Mouse (Mus musculus): ENCODE measurements around the gene Dvl2. TPM values are rescaled to one million over a fixed set of nuclear protein-coding genes. Genes with fewer than 3 reads are reported as not detected.

The Dvl2 gene
- total RNA-seq, 2 experiments from 2014 or later, result 27.3 to 30.0 TPM

DNA sequence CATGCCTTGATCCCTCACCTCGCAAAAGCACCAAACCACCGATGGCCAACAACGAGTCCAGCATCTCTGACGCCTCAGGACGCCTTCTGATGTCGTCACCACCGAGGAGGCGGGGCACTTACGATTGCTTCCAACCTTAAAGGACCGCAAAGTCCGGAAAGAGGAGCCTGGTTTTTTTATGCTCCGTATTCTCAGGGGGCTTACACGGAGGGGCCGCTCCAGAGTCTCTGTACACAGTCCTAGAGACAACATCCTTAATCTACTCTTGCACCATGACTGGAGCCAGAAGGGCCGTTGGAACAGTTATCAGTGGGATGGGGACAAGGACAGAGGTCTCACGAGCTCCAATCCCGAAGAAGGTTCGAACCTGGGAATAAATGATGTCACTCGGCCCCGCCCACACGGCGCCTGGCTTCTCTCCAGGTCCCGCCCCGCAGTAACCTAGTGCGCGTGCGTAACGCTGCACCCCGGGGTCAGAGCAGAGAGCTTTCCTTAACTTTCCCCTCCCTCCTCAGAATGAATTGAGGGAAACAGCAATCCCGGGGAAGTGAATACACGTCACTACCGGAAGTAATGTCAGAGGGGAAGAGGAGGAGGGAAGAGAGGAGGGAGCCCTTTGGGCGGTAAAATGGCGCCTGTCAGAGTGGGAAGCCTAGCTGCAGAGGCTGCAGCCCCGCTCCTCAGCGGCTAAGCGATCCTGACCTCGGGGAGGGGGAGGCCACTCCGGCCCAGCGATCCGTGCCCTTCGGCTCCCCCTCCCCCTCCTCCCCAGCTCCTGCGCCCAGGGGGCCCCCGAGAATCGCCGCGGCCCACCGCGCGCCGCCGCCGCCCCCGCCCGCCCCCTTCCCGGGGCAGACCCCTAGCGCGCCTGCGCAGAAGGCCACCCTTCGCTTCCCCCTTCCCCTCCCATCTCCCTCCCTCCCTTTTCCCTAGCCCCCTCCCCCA, 19.9 kb upstream of the Dvl2 start:
- intact Hi-C loops (cut with DNase I), result no loop called here

DNA sequence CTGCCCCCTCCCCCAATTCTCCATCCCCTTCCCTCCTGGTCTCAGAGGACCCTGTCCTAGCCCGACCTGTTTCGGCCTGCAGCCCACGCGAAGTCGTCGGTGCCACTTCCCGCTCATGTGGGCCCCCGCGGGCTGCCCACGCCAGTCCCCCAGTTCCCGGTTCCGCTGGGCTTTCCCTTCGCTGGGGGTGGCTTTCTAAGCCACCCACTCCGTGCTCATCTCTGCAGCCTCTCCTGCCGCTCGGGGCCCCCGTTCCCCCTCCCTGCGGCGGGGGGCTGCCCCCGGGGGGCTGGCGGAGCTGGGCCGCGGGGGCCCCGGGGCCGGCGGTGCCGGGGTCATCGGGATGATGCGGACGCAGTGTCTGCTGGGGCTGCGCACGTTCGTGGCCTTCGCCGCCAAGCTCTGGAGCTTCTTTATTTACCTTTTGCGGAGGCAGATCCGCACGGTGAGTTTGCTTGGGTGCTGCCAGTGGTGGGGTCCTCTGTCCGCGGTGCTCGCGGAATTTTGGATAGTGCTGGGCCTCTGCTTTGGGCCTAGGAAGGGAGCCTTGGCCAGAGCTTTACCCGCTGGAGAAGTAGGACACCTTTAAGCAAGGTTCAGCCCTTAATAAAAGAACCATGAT, 19.1 kb upstream of the Dvl2 start, which contains the start of gene Ctdnep1:
Gene Ctdnep1, plus strand, starts transcription at position 16 of the 622 bp plus-strand sequence.
- intact Hi-C loops (cut with DNase I), result no loop called here
- DNase-seq (ENCODE audit: low spot score in 2 of 2), result no peak

More for the DNA sequence above, 19.9 kb upstream of the Dvl2 start:
- DNase-seq (ENCODE audit: low spot score in 2 of 2), result peak; percentile 98 to 99

DNA sequence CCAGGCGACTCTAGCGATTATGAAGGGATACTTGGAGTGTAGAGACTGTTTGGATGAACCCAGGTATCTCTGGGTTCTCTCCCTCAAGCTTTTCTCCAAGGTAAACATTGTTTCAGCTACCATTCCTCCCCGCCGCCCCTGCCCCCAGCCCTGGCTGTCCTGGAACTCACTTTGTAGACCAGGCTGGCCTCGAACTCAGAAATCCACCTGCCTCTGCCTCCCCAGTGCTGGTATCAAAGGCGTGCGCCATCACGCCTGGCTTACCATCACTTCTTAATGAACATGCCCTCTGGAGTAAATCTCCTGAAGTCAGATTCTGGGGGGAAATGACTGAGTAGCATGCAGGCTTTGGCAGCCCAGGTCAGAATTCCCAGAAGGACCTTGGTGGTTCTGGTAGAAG, 18.2 kb upstream of the Dvl2 start, which contains the start of gene Elp5:
Gene Elp5, minus strand, starts transcription at position 293 of the 400 bp plus-strand sequence.
- intact Hi-C loops (cut with DNase I), result no loop called here
- DNase-seq (ENCODE audit: low spot score in 2 of 2), result no peak

DNA sequence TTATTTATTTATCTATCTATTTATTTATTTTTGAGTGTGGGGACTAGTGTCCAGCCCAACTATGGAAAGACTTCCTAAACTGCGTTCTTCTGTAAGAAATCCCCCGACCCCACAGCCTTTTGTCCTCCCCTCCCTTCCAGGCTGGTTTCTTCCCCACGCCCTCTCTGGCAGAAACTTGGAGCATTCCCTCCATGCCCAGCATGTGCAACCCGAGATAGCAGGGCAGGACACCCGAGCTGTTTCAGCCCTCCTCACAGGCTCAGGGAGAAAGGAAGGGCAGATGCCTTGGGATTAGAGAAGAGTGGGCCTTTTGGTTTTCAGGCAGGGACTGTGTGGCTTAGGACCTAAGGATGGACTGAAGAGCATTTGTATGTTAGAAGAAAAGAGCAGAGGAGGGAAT, 17.5 kb upstream of the Dvl2 start:
- intact Hi-C loops (cut with DNase I), result no loop called here

DNA sequence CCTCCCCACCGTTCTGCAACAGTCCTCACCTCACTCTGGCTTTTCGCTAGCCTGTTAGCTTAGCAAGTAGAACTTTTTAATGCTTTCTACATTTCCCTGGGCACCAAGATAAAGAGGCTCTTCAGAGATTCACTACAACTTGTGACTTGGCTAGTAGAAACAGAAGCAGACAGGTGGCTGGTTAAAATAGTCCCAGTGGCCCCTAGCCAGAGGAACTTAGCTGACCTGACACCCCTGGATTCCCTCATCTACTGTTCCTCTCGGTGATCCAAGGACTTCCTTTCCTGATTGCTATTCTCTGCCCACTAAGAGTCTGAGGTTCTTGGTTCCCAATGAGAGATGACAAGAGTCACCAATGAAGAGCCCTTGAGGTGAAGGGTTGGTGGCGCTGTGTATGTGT, 17.0 kb upstream of the Dvl2 start:
- intact Hi-C loops (cut with DNase I), result no loop called here
- no peak for DNase-seq (ENCODE audit: low spot score in 2 of 2)

More for the DNA sequence above, 17.5 kb upstream of the Dvl2 start:
- DNase-seq (ENCODE audit: low spot score in 2 of 2), result no peak

DNA sequence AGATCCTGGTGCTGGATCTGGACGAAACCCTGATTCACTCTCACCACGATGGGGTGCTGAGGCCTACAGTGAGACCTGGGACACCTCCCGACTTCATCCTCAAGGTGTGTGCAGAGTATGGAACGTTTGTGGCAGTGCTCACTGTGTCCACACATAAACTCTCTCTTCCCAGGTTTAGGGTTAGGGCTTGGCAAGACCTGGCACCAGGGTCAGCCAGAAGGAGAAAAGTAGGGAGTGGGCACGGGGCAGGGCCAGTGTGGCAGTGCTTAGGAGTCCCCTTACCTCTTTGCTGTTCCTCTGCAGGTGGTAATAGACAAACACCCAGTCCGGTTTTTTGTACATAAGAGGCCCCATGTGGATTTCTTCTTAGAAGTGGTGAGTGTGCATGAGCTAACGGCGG, 16.0 kb upstream of the Dvl2 start:
- no peak for DNase-seq (ENCODE audit: low spot score in 2 of 2)
- intact Hi-C loops (cut with DNase I), result no loop called here

DNA sequence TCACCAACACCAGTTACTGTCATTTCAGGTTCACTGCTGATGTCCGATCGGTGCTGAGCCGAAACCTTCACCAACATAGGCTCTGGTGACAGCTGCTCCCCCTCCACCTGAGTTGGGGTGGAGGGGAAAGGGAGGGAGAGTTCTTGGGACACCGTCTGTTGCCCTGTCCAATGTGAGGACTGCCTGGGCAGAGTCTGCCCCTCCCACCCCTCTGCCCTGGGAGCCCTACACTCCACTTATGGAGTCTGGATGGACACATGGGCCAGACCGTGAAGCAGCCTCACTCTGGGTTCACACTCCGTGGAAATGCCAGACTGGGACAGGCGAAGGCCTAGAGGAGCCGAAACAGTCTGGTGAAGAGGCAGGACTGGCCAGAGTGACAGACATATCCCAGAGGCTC, 10.4 kb upstream of the Dvl2 start:
- intact Hi-C loops (cut with DNase I), result no loop called here
- DNase-seq (ENCODE audit: low spot score in 2 of 2), result no peak

DNA sequence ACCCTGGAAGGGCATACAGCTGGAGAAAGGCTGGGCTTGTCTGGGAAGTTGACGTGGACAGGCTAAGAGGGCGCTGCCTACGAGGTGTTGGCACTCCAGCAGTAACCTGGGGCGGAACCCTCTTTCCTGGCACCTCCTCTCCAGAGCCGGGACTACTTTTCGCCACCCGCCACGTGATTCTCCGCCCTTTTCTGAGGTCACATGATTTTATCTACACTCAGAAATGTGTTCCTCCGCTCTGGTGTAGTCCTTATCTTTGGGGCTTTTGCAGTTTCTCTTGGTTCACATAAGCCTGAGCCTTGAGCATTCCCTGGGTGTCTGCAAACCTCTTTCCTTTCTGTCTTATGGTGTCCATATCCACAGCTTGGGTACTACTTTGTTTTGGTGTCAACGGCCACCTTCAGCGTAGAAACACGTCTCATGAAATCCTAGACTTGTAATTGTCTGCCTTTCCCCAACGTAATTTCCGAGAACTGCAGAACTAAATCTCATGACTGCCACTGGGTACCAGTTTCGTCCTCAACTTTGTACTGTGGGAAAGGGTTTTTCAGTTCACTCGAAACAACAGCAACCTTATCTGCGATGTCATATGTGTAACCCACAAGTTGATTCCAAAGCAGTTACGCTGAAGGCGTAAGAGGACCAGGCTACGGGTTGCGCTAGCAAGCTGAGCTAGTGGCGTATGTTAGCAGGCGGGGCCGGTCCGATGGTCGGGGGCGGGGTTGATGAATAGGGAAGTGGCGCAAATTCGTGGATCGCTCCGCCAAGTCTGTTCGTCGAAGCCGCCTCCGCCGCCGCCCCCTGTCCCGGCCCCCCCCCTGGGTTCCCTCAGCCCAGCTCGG, 9.3 kb upstream of the Dvl2 start, which contains the start of gene Gabarap:
Gene Gabarap, plus strand, starts transcription at position 294 of the 842 bp plus-strand sequence.
- DNase-seq (ENCODE audit: low spot score in 2 of 2), result peak; percentile 97
- intact Hi-C loops (cut with DNase I), result no loop called here

DNA sequence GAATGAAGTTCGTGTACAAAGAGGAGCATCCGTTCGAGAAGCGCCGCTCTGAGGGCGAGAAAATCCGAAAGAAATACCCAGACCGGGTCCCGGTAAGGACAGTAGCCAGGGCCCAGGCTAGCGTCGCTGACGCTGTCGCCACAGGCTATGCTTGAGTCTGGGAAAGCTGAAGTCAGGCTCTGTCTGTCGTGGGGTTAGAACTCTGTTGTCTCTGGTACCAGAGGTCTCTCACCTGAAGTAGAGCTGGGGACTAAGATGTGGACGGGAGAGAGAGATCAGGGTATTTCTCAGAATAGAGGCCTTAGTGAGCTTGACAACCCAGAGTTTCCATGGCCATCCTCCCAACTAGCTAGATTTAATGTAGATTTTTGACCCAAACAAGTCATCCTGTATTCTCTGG, 8.7 kb upstream of the Dvl2 start:
- intact Hi-C loops (cut with DNase I), result no loop called here
- no peak for DNase-seq (ENCODE audit: low spot score in 2 of 2)

DNA sequence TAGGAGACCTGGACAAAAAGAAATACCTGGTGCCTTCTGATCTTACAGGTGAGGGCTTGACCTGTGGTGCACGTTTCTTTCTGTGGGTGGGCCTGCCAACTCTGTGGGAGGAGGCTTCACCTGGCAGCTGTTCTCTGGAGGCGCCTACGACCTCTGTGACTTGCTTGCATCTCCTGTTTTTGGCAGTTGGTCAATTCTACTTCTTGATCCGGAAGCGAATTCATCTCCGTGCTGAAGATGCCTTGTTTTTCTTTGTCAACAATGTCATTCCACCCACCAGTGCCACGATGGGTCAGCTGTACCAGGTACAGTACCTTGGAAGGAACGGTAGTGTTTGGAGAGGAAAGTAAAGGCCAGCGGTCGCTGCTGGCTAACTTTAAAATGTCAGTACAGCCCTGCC, 8.0 kb upstream of the Dvl2 start:
- intact Hi-C loops (cut with DNase I), result no loop called here
- no peak for DNase-seq (ENCODE audit: low spot score in 2 of 2)

DNA sequence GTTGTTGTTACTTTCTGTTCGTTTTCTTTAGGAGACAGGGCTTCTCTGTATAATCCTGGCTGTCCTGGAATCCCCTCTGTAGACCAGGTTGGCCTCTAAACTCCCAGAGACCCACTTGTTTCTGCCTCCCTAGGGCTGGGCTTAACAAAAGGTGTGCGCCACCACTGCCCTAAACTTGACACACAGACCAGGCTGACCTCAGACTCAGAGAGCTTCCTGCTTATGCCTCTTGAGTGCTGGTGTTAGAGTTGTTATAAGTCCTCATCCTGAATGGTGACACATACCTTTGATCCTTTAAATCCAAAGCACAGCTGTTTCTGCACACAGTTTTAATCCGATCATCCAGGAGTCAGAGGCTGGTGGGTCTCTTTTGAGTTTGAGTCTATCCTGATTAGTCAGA, 7.5 kb upstream of the Dvl2 start:
- no peak for DNase-seq (ENCODE audit: low spot score in 2 of 2)
- intact Hi-C loops (cut with DNase I), result no loop called here

DNA sequence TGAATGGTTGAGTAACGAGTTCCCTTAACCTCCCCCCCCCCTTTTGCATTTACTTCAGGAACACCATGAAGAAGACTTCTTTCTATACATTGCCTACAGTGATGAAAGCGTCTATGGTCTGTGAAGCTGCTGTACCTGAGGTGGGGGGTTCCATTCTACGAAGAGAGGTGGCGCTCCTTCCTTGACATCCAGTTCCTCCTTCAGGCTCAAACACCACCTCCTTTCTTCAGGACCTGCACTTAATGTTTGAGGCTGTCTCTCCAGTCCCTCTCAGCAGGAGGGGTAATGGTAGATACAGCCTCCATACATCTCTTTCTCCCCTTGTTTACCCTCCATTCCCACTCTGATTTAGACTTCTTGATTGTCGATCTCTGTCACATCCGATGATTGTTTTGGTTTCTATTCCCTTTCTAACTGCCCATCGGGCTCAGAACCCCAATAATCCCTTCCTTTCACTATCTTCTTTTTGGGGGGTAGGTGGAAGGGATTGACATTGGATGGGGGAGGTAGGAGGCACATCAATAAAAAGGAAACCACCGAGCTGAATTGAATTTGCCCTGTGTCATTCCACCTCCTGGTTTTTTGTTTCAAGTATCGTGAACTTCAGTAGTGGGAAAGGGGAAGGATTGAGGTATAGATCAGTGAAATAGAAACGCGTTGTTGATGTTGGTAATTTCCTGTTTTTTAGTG, 5.8 kb upstream of the Dvl2 start:
- intact Hi-C loops (cut with DNase I), result no loop called here
- DNase-seq (ENCODE audit: low spot score in 2 of 2), result no peak

DNA sequence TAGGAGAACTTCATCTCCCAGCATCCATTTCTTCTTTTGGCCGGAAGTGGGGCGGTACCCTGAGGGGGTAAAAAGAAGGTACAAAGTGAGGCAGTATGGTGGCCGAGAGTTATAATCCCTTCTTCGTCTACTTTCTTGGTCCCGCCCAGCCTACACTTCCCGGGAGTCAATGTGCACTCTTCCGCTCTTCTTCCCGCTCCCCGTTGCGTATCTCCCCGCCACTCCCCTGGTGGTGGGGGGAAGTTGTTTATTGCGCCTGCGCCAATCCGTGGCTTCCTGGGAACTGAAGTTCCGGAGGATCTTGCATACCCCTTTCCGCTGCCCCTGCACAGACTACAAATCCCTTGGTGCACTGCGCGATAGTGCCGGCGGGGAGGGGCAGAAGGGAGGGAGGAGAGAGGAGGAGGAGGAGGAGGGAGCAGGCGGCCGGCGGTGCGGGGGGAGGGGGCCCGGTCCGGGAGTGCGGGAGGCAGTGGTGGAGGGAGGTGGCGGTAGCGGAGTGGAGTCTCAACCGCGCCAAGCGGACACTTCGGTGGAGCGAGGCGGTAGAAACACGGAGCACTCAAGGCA, 4.9 kb upstream of the Dvl2 start, which contains the start of gene Phf23:
Gene Phf23, plus strand, starts transcription at position 387 of the 570 bp plus-strand sequence.
- intact Hi-C loops (cut with DNase I), result no loop called here

DNA sequence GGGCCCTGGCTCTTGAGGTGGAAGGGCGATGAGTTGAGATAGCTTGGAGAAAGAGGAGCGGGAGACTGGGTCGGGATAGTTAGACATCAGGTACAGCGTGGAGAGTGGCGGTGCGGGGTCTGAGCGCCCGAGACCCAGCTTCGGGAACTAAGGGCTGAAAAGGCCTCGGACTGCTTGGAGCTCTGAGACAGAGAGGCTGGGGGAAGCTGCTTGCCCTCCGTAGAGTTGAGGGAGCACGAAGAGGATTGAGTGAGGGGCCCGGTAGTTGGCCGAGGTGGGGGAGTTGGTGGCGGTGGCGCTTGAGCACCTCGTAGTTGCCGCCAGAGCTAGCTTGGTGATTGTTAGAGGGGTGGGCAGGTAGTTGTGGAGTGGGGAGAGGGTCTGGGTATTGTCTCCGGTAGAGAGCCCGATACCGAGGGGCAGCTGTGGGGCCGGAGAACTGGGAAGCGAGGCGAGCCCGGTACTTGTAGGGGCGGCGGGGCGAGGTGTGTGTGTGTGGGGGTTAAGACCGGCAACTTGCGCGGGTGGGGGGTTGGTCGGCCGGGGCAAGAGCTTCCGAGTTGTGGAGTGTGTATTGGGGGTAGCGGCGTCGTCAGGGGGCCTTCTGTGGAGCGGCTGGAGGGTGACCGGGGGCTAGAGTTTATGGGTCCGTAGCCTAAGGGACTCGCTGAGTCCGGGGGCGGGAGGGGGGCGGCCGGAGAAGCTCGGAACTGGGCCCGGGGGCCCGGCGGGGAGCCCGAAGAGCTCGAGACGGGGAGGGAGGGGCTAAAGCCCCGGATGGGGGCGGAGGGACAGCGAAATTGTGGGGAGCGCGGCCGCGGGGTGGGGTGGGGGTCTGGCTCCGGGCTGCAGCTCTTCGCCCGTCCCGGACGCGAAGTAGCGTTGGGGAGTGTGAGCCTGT, 4.0 kb upstream of the Dvl2 start:
- intact Hi-C loops (cut with DNase I), result no loop called here
- no peak for DNase-seq (ENCODE audit: low spot score in 2 of 2)

More for the DNA sequence above, 4.9 kb upstream of the Dvl2 start, which contains the start of gene Phf23:
- DNase-seq (ENCODE audit: low spot score in 2 of 2), result peak; percentile 97 to 98

DNA sequence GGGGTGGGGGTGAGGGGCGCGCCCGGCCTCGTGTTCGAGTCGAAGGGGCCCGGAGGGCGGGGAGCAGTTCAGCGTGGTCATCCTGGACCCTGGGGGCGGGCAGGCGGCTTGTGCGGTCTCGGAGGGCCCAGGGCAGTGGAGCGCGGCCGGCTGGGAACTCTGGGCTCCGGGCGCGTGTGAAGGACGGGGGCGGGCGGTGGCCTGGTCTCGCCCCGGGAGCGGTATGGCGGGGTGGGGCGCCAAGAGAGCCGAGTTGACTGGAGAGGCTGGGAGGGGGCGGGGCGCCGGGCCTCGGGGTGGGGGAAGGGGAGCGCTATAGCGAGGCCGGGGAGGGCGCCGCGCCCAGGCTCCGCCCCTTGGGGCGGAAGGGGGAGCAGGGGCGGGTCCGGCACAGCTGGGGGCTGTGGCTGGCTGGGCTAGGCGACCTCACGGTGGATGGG, 3.3 kb upstream of the Dvl2 start:
- intact Hi-C loops (cut with DNase I), result no loop called here
- DNase-seq (ENCODE audit: low spot score in 2 of 2), result peak in 1 of 2 experiments; percentile 65

DNA sequence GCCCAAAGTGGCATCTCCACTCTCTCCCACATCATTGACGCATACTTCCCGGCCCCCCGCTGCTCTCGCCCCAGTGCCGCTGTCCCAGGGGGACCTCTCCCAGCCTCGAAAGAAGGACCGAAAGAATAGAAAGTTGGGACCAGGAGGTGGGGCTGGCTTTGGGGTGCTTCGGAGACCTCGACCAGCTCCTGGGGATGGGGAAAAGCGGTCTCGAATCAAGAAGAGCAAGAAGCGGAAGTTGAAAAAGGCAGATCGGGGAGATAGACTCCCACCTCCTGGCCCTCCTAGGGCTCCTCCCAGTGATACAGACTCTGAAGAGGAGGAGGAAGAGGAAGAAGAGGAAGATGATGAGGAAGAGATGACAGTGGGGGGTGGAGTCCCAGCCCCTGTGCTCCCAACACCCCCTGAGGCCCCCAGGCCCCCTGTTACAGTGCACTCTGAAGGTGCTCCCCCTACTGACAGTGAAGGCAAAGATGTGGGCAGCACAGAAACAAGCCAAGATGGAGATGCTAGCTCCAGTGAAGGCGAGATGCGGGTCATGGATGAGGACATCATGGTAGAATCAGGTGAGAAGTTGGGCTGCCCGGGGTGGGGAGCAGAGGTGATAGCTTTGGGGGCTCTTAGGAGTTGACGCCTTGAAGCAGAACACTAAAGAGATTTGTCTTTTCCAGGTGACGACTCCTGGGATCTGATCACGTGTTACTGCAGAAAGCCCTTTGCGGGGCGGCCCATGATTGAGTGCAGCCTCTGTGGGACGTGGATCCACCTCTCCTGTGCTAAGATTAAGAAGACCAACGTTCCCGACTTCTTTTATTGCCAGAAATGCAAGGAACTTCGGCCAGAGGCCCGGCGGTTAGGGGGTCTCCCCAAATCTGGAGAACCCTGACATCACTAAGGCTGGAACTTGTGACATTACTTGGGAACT, 1.6 kb upstream of the Dvl2 start:
- DNase-seq (ENCODE audit: low spot score in 2 of 2), result no peak

DNA sequence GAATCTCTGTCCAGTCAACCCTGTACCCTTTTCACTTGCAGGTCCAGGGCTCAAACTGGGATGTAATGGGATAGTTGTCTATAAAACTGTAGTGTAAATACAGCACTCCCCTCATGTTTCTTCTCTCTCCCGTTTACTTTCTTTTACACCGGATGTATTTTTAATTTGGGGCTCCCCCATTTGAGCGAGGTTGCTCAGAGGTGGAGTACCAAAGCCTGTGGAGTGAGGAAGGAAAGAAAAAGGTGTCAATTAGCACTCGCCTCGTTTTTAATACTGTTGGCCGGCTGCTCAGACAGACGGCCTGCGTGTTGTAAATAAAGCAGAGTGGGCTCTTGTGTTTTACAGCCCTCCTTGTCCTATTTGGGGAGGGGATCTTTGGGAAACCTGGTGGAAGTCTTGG, 729 bp upstream of the Dvl2 start:
- no peak for DNase-seq (ENCODE audit: low spot score in 2 of 2)
- intact Hi-C loops (cut with DNase I), result no loop called here

More for the DNA sequence above, 1.6 kb upstream of the Dvl2 start:
- intact Hi-C loops (cut with DNase I), result no loop called here

All from left cerebral cortex, postnatal 14 days (tissue).